Mouse (Mus musculus) G1E (cell line): ENCODE results near the gene Fgfr2. TPM values are rescaled to one million over a fixed set of nuclear protein-coding genes. Genes with fewer than 3 reads are reported as not detected.

Experiments used
- ATAC-seq: 2 replicates; pipeline ENCODE4 v1.8.0; 2016; ENCODE audit warnings: mild to moderate bottlenecking; ENCODE audit not compliant: insufficient number of reproducible peaks, poor library complexity, low FRiP score, severe bottlenecking; ENCODE audit errors: extremely low read depth
- DNase-seq: peaks from one replicate; pipeline ENCODE4 v3.0.0; 2012; ENCODE audit warnings: low spot score
- H3K27me3 ChIP-seq: 2 replicates; pipeline ENCODE4 v1.6.1; 2012; ENCODE audit warnings: mild to moderate bottlenecking, low read length, inconsistent platforms; ENCODE audit not compliant: insufficient read depth
- H3K36me3 ChIP-seq: replicated peaks from 2 replicates; pipeline ENCODE3; 2012; ENCODE audit warnings: mild to moderate bottlenecking, inconsistent platforms
- H3K4me1 ChIP-seq: 2 replicates; pipeline ENCODE4 v1.6.1; 2012; ENCODE audit warnings: low read depth, low read length, inconsistent platforms, mixed read lengths; ENCODE audit not compliant: insufficient read depth
- H3K4me3 ChIP-seq: 2 replicates; pipeline ENCODE4 v1.5.1; 2012; ENCODE audit warnings: low read depth, mild to moderate bottlenecking, inconsistent platforms, low read length, moderate library complexity, mixed read lengths
- H3K9me3 ChIP-seq: replicated peaks from 2 replicates; pipeline ENCODE4 v1.6.1; 2012; ENCODE audit warnings: inconsistent platforms
- CTCF ChIP-seq: IDR thresholded peaks from 2 replicates; pipeline ENCODE4 v1.5.1; 2012; ENCODE audit warnings: low read depth, low read length, inconsistent platforms, mixed read lengths
- GATA1 ChIP-seq: IDR thresholded peaks from 2 replicates; pipeline ENCODE4 v1.6.1; 2012; ENCODE audit warnings: borderline replicate concordance, low read length, inconsistent platforms, mixed read lengths
- GATA2 ChIP-seq: IDR thresholded peaks from 2 replicates; pipeline ENCODE4 v1.6.1; 2012; ENCODE audit warnings: low read depth, low read length, inconsistent platforms, borderline replicate concordance
- POLR2AphosphoS5 ChIP-seq: IDR thresholded peaks from 2 replicates; pipeline ENCODE4 v1.6.1; 2012; ENCODE audit warnings: low read depth, low read length, inconsistent platforms; ENCODE audit not compliant: insufficient replicate concordance
- TAL1 ChIP-seq: conservative IDR thresholded peaks from 2 replicates; pipeline ENCODE4 v1.6.1; 2012; ENCODE audit warnings: low read depth, low read length, inconsistent platforms, mixed read lengths
- polyA plus RNA-seq: library from polyadenylated mRNA; stranded (reverse); fragments of >175 nt; gene quantifications from 2 replicates; pipeline ENCODE4 v1.2.3, GENCODE M21; 2012
- total RNA-seq, 2 experiments: library from RNA; stranded (forward) in 1 of 2; stranded (reverse) in 1 of 2; fragments of 200-1000 nt in 1 of 2; fragments of >200 nt in 1 of 2; fragmentation: Nextera tagmentation in 1 of 2; gene quantifications; 2 replicates each; pipeline ENCODE4 v1.2.3; 2014 to 2017

Fgfr2 gene
- total and polyA plus RNA-seq, 3 experiments = 0.22 TPM; not detected in 2

GRCm38 (mm10) chr7:130693800-130694193 lies 2429.4 kb downstream of the Fgfr2 start:
- no peak for TF ChIP-seq TAL1
- TF ChIP-seq GATA1 = no peak
- TF ChIP-seq GATA2 = no peak
- no peak for TF ChIP-seq POLR2AphosphoS5
- no peak for TF ChIP-seq CTCF
- Histone ChIP-seq H3K4me3 (no peak overlapping the region), H3K36me3 (no peaks in the 10 kb centered on the region), H3K4me1 (no peaks in the 10 kb centered on the region), H3K27me3 (no peaks in the 10 kb centered on the region), H3K9me3 (peaks cover 79% of the 10 kb centered on the region)
- ATAC-seq (no peak), DNase-seq (no peak)

GRCm38 (mm10) chr7:130692943-130693799 lies 2430.0 kb downstream of the Fgfr2 start:
- no peaks in the 10 kb centered on the region for H3K36me3 ChIP-seq
- DNase-seq (no peak), ATAC-seq (no peak)

GRCm38 (mm10) chr7:130692392-130692942 lies 2430.7 kb downstream of the Fgfr2 start:
- no peak for ATAC-seq
- no peaks in the 10 kb centered on the region for H3K27me3 ChIP-seq
- peaks cover 75% of the 10 kb centered on the region for H3K9me3 ChIP-seq
- H3K4me3 ChIP-seq = peak overlapping the region; percentile 30; the same call in 1 of the 2 replicates
- TF ChIP-seq GATA1 (no peak), TAL1 (no peak), POLR2AphosphoS5 (no peak), GATA2 (no peak), CTCF (no peak)
- H3K4me1 ChIP-seq = no peaks in the 10 kb centered on the region
- H3K36me3 ChIP-seq = no peaks in the 10 kb centered on the region
- DNase-seq = no peak

More at GRCm38 (mm10) chr7:130692943-130693799, 2430.0 kb downstream of the Fgfr2 start:
- Histone ChIP-seq H3K9me3 (peaks cover 77% of the 10 kb centered on the region), H3K4me3 (no peak overlapping the region), H3K27me3 (no peaks in the 10 kb centered on the region), H3K4me1 (no peaks in the 10 kb centered on the region)
- TF ChIP-seq POLR2AphosphoS5 (no peak), CTCF (no peak), GATA2 (no peak), TAL1 (no peak), GATA1 (no peak)

- H3K9me3 ChIP-seq = peaks cover 76% of the 10 kb centered on the region
- H3K27me3 ChIP-seq = no peaks in the 10 kb centered on the region
- no peaks in the 10 kb centered on the region for H3K4me1 ChIP-seq
- TF ChIP-seq GATA1 (no peak), GATA2 (no peak), CTCF (no peak), POLR2AphosphoS5 (no peak), TAL1 (no peak)
- no peaks in the 10 kb centered on the region for H3K36me3 ChIP-seq
- no peak for ATAC-seq
- no peak for DNase-seq
- H3K4me3 ChIP-seq = no peak overlapping the region
Observed at GRCm38 (mm10) chr7:130691931-130692330, 2431.2 kb downstream of the Fgfr2 start.

- ATAC-seq = no peak
- H3K4me3 ChIP-seq = no peak overlapping the region
- DNase-seq = no peak
- H3K27me3 ChIP-seq = no peaks in the 10 kb centered on the region
- no peak for TF ChIP-seq CTCF
- no peak for TF ChIP-seq GATA2
- TF ChIP-seq GATA1 = no peak
- no peak for TF ChIP-seq TAL1
- no peak for TF ChIP-seq POLR2AphosphoS5
- no peaks in the 10 kb centered on the region for H3K4me1 ChIP-seq
- H3K36me3 ChIP-seq = no peaks in the 10 kb centered on the region
- peaks cover 76% of the 10 kb centered on the region for H3K9me3 ChIP-seq
Observed at GRCm38 (mm10) chr7:130690869-130691268, 2432.3 kb downstream of the Fgfr2 start.

- no peaks in the 10 kb centered on the region for H3K27me3 ChIP-seq
- TF ChIP-seq POLR2AphosphoS5 = no peak
- TF ChIP-seq TAL1 = no peak
- TF ChIP-seq CTCF = no peak
- TF ChIP-seq GATA2 = no peak
- no peak for TF ChIP-seq GATA1
- no peaks in the 10 kb centered on the region for H3K36me3 ChIP-seq
- no peak for ATAC-seq
- DNase-seq = no peak
- no peaks in the 10 kb centered on the region for H3K4me1 ChIP-seq
- H3K9me3 ChIP-seq = peaks cover 64% of the 10 kb centered on the region
- no peak overlapping the region for H3K4me3 ChIP-seq
Observed at GRCm38 (mm10) chr7:130688601-130689000, 2434.5 kb downstream of the Fgfr2 start.
